Mouse (Mus musculus): Measurements from ENCODE around the gene Cd44. TPM values are rescaled to one million over a fixed set of nuclear protein-coding genes. Genes with fewer than 3 reads are reported as not detected.

Gene Cd44
- total RNA-seq, 1 experiment, result 14.3 TPM

GRCm38 (mm10) chr2:102913833-102914545, 12.5 kb upstream of the Cd44 start:
- no peak overlapping the region for H3K9ac ChIP-seq (ENCODE audit: insufficient read depth, low read depth, low read length, poor library complexity, severe bottlenecking)
- H3K36me3 ChIP-seq (ENCODE audit: control insufficient read depth, insufficient read depth, low read length, poor library complexity, severe bottlenecking), result no peaks in the 10 kb centered on the region
- TF ChIP-seq MAFK (IDR thresholded peaks at IDR 0.05; ENCODE audit: insufficient read depth, low read depth, low read length) (no peak), CHD2 (IDR thresholded peaks at IDR 0.05; ENCODE audit: low read depth, low read length) (no peak), ZC3H11A (IDR thresholded peaks at IDR 0.05; ENCODE audit: borderline replicate concordance, low read depth, low read length) (no peak), ZNF384 (IDR thresholded peaks at IDR 0.05; ENCODE audit: low read depth, low read length) (no peak), HCFC1 (IDR thresholded peaks at IDR 0.05; ENCODE audit: borderline replicate concordance, insufficient read depth, low read length) (no peak)
- in situ Hi-C loops (cut with MboI; ENCODE audit: low sequenced_read_pairs in 2 of 2, unreplicated experiment in 2 of 2), result no loop called here
- no peak overlapping the region for H3K4me3 ChIP-seq (ENCODE audit: insufficient read depth in 1 of 2, low read depth in 1 of 2, low read length in 2 of 2, poor library complexity in 1 of 2, severe bottlenecking in 1 of 2)
- H3K27ac ChIP-seq (ENCODE audit: insufficient read depth, low read depth, low read length, poor library complexity, severe bottlenecking), result no peak overlapping the region
- DNase-seq (ENCODE audit: low read depth, low spot score), result no peak
- H3K4me1 ChIP-seq (ENCODE audit: control insufficient read depth in 2 of 2, insufficient read depth in 2 of 2, low read length in 2 of 2, poor library complexity in 1 of 2), result no peaks in the 10 kb centered on the region
- H3K9me3 ChIP-seq (ENCODE audit: control insufficient read depth, insufficient read depth, low read depth, low read length), result no peaks in the 10 kb centered on the region

GRCm38 (mm10) chr2:102912951-102913350, 11.5 kb upstream of the Cd44 start:
- H3K36me3 ChIP-seq (ENCODE audit: control insufficient read depth, insufficient read depth, low read length, poor library complexity, severe bottlenecking), result no peaks in the 10 kb centered on the region
- H3K27ac ChIP-seq (ENCODE audit: insufficient read depth, low read depth, low read length, poor library complexity, severe bottlenecking), result no peak overlapping the region
- H3K9me3 ChIP-seq (ENCODE audit: control insufficient read depth, insufficient read depth, low read depth, low read length), result no peaks in the 10 kb centered on the region
- in situ Hi-C loops (cut with MboI; ENCODE audit: low sequenced_read_pairs in 2 of 2, unreplicated experiment in 2 of 2), result no loop called here
- H3K4me3 ChIP-seq (ENCODE audit: insufficient read depth in 1 of 2, low read depth in 1 of 2, low read length in 2 of 2, poor library complexity in 1 of 2, severe bottlenecking in 1 of 2), result no peak overlapping the region
- no peak overlapping the region for H3K9ac ChIP-seq (ENCODE audit: insufficient read depth, low read depth, low read length, poor library complexity, severe bottlenecking)
- H3K4me1 ChIP-seq (ENCODE audit: control insufficient read depth in 2 of 2, insufficient read depth in 2 of 2, low read length in 2 of 2, poor library complexity in 1 of 2), result no peaks in the 10 kb centered on the region
- no peak for DNase-seq (ENCODE audit: low read depth, low spot score)
- no peak for TF ChIP-seq ZNF384 (IDR thresholded peaks at IDR 0.05; ENCODE audit: low read depth, low read length)

GRCm38 (mm10) chr2:102912469-102912868, 11.0 kb upstream of the Cd44 start:
- no peak overlapping the region for H3K4me3 ChIP-seq (ENCODE audit: insufficient read depth in 1 of 2, low read depth in 1 of 2, low read length in 2 of 2, poor library complexity in 1 of 2, severe bottlenecking in 1 of 2)
- DNase-seq (ENCODE audit: low read depth, low spot score), result no peak
- no peaks in the 10 kb centered on the region for H3K9me3 ChIP-seq (ENCODE audit: control insufficient read depth, insufficient read depth, low read depth, low read length)
- no peaks in the 10 kb centered on the region for H3K4me1 ChIP-seq (ENCODE audit: control insufficient read depth in 2 of 2, insufficient read depth in 2 of 2, low read length in 2 of 2, poor library complexity in 1 of 2)
- H3K9ac ChIP-seq (ENCODE audit: insufficient read depth, low read depth, low read length, poor library complexity, severe bottlenecking), result no peak overlapping the region
- in situ Hi-C loops (cut with MboI; ENCODE audit: low sequenced_read_pairs in 2 of 2, unreplicated experiment in 2 of 2), result no loop called here
- H3K36me3 ChIP-seq (ENCODE audit: control insufficient read depth, insufficient read depth, low read length, poor library complexity, severe bottlenecking), result no peaks in the 10 kb centered on the region
- no peak overlapping the region for H3K27ac ChIP-seq (ENCODE audit: insufficient read depth, low read depth, low read length, poor library complexity, severe bottlenecking)
- no peak for TF ChIP-seq ZNF384 (IDR thresholded peaks at IDR 0.05; ENCODE audit: low read depth, low read length)
- no peak for TF ChIP-seq HCFC1 (IDR thresholded peaks at IDR 0.05; ENCODE audit: borderline replicate concordance, insufficient read depth, low read length)
- no peak for TF ChIP-seq CHD2 (IDR thresholded peaks at IDR 0.05; ENCODE audit: low read depth, low read length)
- TF ChIP-seq MAFK (IDR thresholded peaks at IDR 0.05; ENCODE audit: insufficient read depth, low read depth, low read length), result no peak
- TF ChIP-seq ZC3H11A (IDR thresholded peaks at IDR 0.05; ENCODE audit: borderline replicate concordance, low read depth, low read length), result no peak

- DNase-seq (ENCODE audit: low read depth, low spot score), result no peak
- Histone ChIP-seq H3K4me1 (ENCODE audit: control insufficient read depth in 2 of 2, insufficient read depth in 2 of 2, low read length in 2 of 2, poor library complexity in 1 of 2) (no peaks in the 10 kb centered on the region), H3K27ac (ENCODE audit: insufficient read depth, low read depth, low read length, poor library complexity, severe bottlenecking) (no peak overlapping the region), H3K9me3 (ENCODE audit: control insufficient read depth, insufficient read depth, low read depth, low read length) (no peaks in the 10 kb centered on the region), H3K9ac (ENCODE audit: insufficient read depth, low read depth, low read length, poor library complexity, severe bottlenecking) (no peak overlapping the region), H3K4me3 (ENCODE audit: insufficient read depth in 1 of 2, low read depth in 1 of 2, low read length in 2 of 2, poor library complexity in 1 of 2, severe bottlenecking in 1 of 2) (no peak overlapping the region), H3K36me3 (ENCODE audit: control insufficient read depth, insufficient read depth, low read length, poor library complexity, severe bottlenecking) (no peaks in the 10 kb centered on the region)
- in situ Hi-C loops (cut with MboI; ENCODE audit: low sequenced_read_pairs in 2 of 2, unreplicated experiment in 2 of 2), result no loop called here
- TF ChIP-seq HCFC1 (IDR thresholded peaks at IDR 0.05; ENCODE audit: borderline replicate concordance, insufficient read depth, low read length) (no peak), ZNF384 (IDR thresholded peaks at IDR 0.05; ENCODE audit: low read depth, low read length) (no peak), MAFK (IDR thresholded peaks at IDR 0.05; ENCODE audit: insufficient read depth, low read depth, low read length) (no peak)
Observed at GRCm38 (mm10) chr2:102909403-102909802, 7.9 kb upstream of the Cd44 start.

- Histone ChIP-seq H3K4me3 (ENCODE audit: insufficient read depth in 1 of 2, low read depth in 1 of 2, low read length in 2 of 2, poor library complexity in 1 of 2, severe bottlenecking in 1 of 2) (no peak overlapping the region), H3K4me1 (ENCODE audit: control insufficient read depth in 2 of 2, insufficient read depth in 2 of 2, low read length in 2 of 2, poor library complexity in 1 of 2) (0 out of 4 replicates have a peak, but pooled peaks cover 0 to 3% of the 10 kb centered on the region in 2 experiments), H3K27ac (ENCODE audit: insufficient read depth, low read depth, low read length, poor library complexity, severe bottlenecking) (no peak overlapping the region), H3K9ac (ENCODE audit: insufficient read depth, low read depth, low read length, poor library complexity, severe bottlenecking) (no peak overlapping the region), H3K36me3 (ENCODE audit: control insufficient read depth, insufficient read depth, low read length, poor library complexity, severe bottlenecking) (no peaks in the 10 kb centered on the region), H3K9me3 (ENCODE audit: control insufficient read depth, insufficient read depth, low read depth, low read length) (no peaks in the 10 kb centered on the region)
- TF ChIP-seq HCFC1 (IDR thresholded peaks at IDR 0.05; ENCODE audit: borderline replicate concordance, insufficient read depth, low read length) (no peak), CHD2 (IDR thresholded peaks at IDR 0.05; ENCODE audit: low read depth, low read length) (no peak), ZNF384 (IDR thresholded peaks at IDR 0.05; ENCODE audit: low read depth, low read length) (no peak), MAFK (IDR thresholded peaks at IDR 0.05; ENCODE audit: insufficient read depth, low read depth, low read length) (no peak), ZC3H11A (IDR thresholded peaks at IDR 0.05; ENCODE audit: borderline replicate concordance, low read depth, low read length) (no peak)
- in situ Hi-C loops (cut with MboI; ENCODE audit: low sequenced_read_pairs in 2 of 2, unreplicated experiment in 2 of 2), result no loop called here
- no peak for DNase-seq (ENCODE audit: low read depth, low spot score)
Observed at GRCm38 (mm10) chr2:102905604-102906003, 4.1 kb upstream of the Cd44 start.
